Mouse (Mus musculus): Measurements from ENCODE around the gene Amy2a1. TPM values are rescaled to one million over a fixed set of nuclear protein-coding genes. Genes with fewer than 3 reads are reported as not detected.
"Not testable (repeated sequence)": the region's sequence is repeated elsewhere in the genome, so short reads cannot be mapped to it uniquely, and the experiment has no call there.

The Amy2a1 gene
- polyA plus RNA-seq (2012; rRNA removed), result not detected in 2 replicates

- DNase-seq; H3K4me1 ChIP-seq (replicated peaks; ENCODE audit: control insufficient read depth, insufficient read depth, low read length); H3K36me3 ChIP-seq (ENCODE audit: control insufficient read depth, insufficient read depth, low read length); H3K27ac ChIP-seq (ENCODE audit: control insufficient read depth, insufficient read depth, low read length); H3K4me3 ChIP-seq (ENCODE audit: control insufficient read depth, insufficient read depth, low read length); H3K27me3 ChIP-seq (ENCODE audit: control insufficient read depth, insufficient read depth, low read length): not testable (repeated sequence)
- WGBS, result 90% methylated on average over 3 of the region's 3 CpGs
These were observed at the start of gene Amy2a1 for GRCm38 (mm10) chr3:113532328-113532727. Amy2a1 (minus strand) TSS chr3:113532428.

DNA sequence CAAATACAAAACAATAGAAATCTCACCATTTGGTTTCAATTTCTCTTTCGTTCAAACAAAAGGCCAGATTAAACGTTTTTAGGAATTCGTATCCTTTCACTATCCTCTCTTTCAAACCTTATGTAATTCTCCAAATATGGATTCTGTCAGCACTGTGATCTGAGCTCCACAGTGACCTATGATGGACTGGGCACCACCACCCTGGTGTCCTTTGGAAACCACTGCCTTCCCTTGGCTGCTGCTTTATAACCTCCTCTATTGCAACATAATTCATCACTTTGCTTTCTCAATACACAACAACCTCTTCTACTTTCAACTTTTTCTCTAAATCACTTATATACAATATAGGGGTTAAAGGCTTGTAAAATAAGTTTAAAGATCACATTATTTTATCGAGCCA is 42.4 kb upstream of the Amy2a1 start:
- no peaks in the 10 kb centered on the region for H3K36me3 ChIP-seq (ENCODE audit: control insufficient read depth, insufficient read depth, low read length)
- H3K27me3 ChIP-seq (ENCODE audit: control insufficient read depth, insufficient read depth, low read length), result no peaks in the 10 kb centered on the region
- H3K4me1 ChIP-seq (replicated peaks; ENCODE audit: control insufficient read depth, insufficient read depth, low read length), result no peaks in the 10 kb centered on the region
- H3K27ac ChIP-seq (ENCODE audit: control insufficient read depth, insufficient read depth, low read length), result no peak overlapping the region
- DNase-seq, result no peak
- no peak for TF ChIP-seq POLR2A (IDR thresholded peaks at IDR 0.05; ENCODE audit: control insufficient read depth, extremely low read depth, insufficient read depth, low read length, poor library complexity)
- 88% methylated on average over 4 of the region's 4 CpGs for WGBS
- H3K4me3 ChIP-seq (ENCODE audit: control insufficient read depth, insufficient read depth, low read length), result no peak overlapping the region

DNA sequence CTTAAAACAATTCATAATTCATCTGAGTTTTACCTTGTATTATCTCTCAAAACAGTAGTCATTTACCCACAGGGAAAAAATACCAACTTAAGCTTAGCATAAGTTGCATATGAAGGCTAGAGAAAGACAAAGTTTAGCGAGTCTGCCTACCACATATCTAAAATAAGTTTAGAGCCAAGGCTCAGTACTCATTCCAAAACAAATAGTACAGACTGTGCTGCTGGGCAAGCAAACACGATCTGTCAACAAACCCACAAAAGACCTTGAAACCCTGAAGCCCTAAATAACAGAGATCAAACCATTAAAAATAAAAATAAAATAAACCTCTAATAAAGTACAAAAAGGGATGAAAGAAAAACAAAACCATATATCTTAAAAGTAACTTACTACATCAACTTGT is 41.9 kb upstream of the Amy2a1 start:
- no peak overlapping the region for H3K27ac ChIP-seq (ENCODE audit: control insufficient read depth, insufficient read depth, low read length)
- no peaks in the 10 kb centered on the region for H3K36me3 ChIP-seq (ENCODE audit: control insufficient read depth, insufficient read depth, low read length)
- TF ChIP-seq CTCF (IDR thresholded peaks at IDR 0.05; ENCODE audit: borderline replicate concordance, control insufficient read depth, extremely low read depth, insufficient read depth, low read length, poor library complexity), result no peak
- DNase-seq, result no peak
- H3K4me3 ChIP-seq (ENCODE audit: control insufficient read depth, insufficient read depth, low read length), result no peak overlapping the region
- no peaks in the 10 kb centered on the region for H3K4me1 ChIP-seq (replicated peaks; ENCODE audit: control insufficient read depth, insufficient read depth, low read length)
- H3K27me3 ChIP-seq (ENCODE audit: control insufficient read depth, insufficient read depth, low read length), result no peaks in the 10 kb centered on the region
- 85% methylated on average over 2 of the region's 2 CpGs for WGBS

GRCm38 (mm10) chr3:113572158-113572557 is 39.9 kb upstream of the Amy2a1 start:
- DNase-seq, result no peak
- no peaks in the 10 kb centered on the region for H3K4me1 ChIP-seq (replicated peaks; ENCODE audit: control insufficient read depth, insufficient read depth, low read length)
- H3K27ac ChIP-seq (ENCODE audit: control insufficient read depth, insufficient read depth, low read length), result no peak overlapping the region
- 89% methylated on average over 3 of the region's 3 CpGs for WGBS
- H3K27me3 ChIP-seq (ENCODE audit: control insufficient read depth, insufficient read depth, low read length), result no peaks in the 10 kb centered on the region
- TF ChIP-seq CTCF (IDR thresholded peaks at IDR 0.05; ENCODE audit: borderline replicate concordance, control insufficient read depth, extremely low read depth, insufficient read depth, low read length, poor library complexity) (no peak), POLR2A (IDR thresholded peaks at IDR 0.05; ENCODE audit: control insufficient read depth, extremely low read depth, insufficient read depth, low read length, poor library complexity) (no peak)
- H3K4me3 ChIP-seq (ENCODE audit: control insufficient read depth, insufficient read depth, low read length), result no peak overlapping the region
- H3K36me3 ChIP-seq (ENCODE audit: control insufficient read depth, insufficient read depth, low read length), result no peaks in the 10 kb centered on the region

GRCm38 (mm10) chr3:113539692-113540091 is 7.5 kb upstream of the Amy2a1 start:
- Histone ChIP-seq H3K27me3 (ENCODE audit: control insufficient read depth, insufficient read depth, low read length) (no peaks in the 10 kb centered on the region), H3K36me3 (ENCODE audit: control insufficient read depth, insufficient read depth, low read length) (no peaks in the 10 kb centered on the region), H3K4me3 (ENCODE audit: control insufficient read depth, insufficient read depth, low read length) (no peak overlapping the region), H3K27ac (ENCODE audit: control insufficient read depth, insufficient read depth, low read length) (no peak overlapping the region), H3K4me1 (replicated peaks; ENCODE audit: control insufficient read depth, insufficient read depth, low read length) (no peaks in the 10 kb centered on the region)
- DNase-seq, result no peak
- TF ChIP-seq CTCF (IDR thresholded peaks at IDR 0.05; ENCODE audit: borderline replicate concordance, control insufficient read depth, extremely low read depth, insufficient read depth, low read length, poor library complexity) (no peak), POLR2A (IDR thresholded peaks at IDR 0.05; ENCODE audit: control insufficient read depth, extremely low read depth, insufficient read depth, low read length, poor library complexity) (no peak)

Other genes with a start within 250 kb of the Amy2a1 start
- not detected in 2 replicates for gene Amy2a4, start 241.0 kb downstream of the Amy2a1 start, polyA plus RNA-seq (2012; rRNA removed)
- gene Amy2a3, start 208.4 kb downstream of the Amy2a1 start, polyA plus RNA-seq (2012; rRNA removed), result not detected in 2 replicates
- not detected in 2 replicates for gene Amy2a2, start 175.8 kb downstream of the Amy2a1 start, polyA plus RNA-seq (2012; rRNA removed)
- gene Amy1, start 74.3 kb upstream of the Amy2a1 start, polyA plus RNA-seq (2012; rRNA removed), result 1.4 and 2.3 TPM in 2 replicates
- 17.6 and 24.1 TPM in 2 replicates for gene Rnpc3, start 97.7 kb upstream of the Amy2a1 start, polyA plus RNA-seq (2012; rRNA removed)

Data from thymus, adult 2 months (tissue).